Mouse (Mus musculus): ENCODE measurements around the gene Mapkapk2. TPM values are rescaled to one million over a fixed set of nuclear protein-coding genes. Genes with fewer than 3 reads are reported as not detected.
A peak's percentile ranks its signal among the peaks of the same experiment; 100 is the strongest.

The Mapkapk2 gene
- polyA plus RNA-seq, 1 experiment from 2014 or later: 22.5 TPM

DNA sequence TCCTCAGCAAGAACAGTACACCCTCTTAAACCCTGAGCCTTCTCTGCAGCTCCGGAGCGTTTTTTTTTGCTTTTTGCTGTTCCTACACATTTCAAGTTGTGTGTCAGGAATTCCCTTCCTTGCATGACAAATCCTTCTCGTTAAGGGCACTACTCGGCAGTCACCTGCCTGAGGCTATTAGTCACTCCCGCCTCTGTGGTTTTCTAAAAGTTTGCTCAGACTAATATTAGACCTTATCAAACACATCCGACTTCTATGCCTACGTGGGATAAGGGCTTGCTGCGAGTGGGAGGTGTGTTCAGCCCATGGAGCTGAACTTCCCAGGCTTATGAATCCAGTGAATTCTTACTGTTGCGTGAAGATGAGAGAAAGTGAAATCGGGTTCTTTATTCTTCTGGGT lies 20.9 kb upstream of the Mapkapk2 start:
- Histone ChIP-seq H3K27ac (no peak overlapping the region), H3K9ac (no peak overlapping the region), H3K4me3 (replicated peaks; ENCODE audit: low read length) (no peak overlapping the region), H3K36me3 (replicated peaks; ENCODE audit: control insufficient read depth, insufficient read depth) (no peaks in the 10 kb centered on the region), H3K9me3 (ENCODE audit: control insufficient read depth, low read length) (no peaks in the 10 kb centered on the region), H3K27me3 (ENCODE audit: control insufficient read depth, insufficient read depth, low read length) (no peaks in the 10 kb centered on the region), H3K4me2 (replicated peaks) (no peak overlapping the region), H3K4me1 (replicated peaks; ENCODE audit: control insufficient read depth, insufficient read depth, low read length) (no peaks in the 10 kb centered on the region)
- ATAC-seq (ENCODE audit: low FRiP score) (no peak), DNase-seq (ENCODE audit: low spot score) (no peak)
- WGBS: 79% methylated on average over 10 of the region's 10 CpGs

GRCm38 (mm10) chr1:131116430-131117011 lies 18.9 kb upstream of the Mapkapk2 start:
- Histone ChIP-seq H3K4me1 (replicated peaks; ENCODE audit: control insufficient read depth, insufficient read depth, low read length) (no peaks in the 10 kb centered on the region), H3K4me2 (replicated peaks) (0 out of 2 replicates have a peak overlapping the region, but pooled peaks have one; percentile 24), H3K9ac (no peak overlapping the region), H3K27ac (peak overlapping the region; percentile 68), H3K4me3 (replicated peaks; ENCODE audit: low read length) (no peak overlapping the region), H3K9me3 (ENCODE audit: control insufficient read depth, low read length) (no peaks in the 10 kb centered on the region), H3K36me3 (replicated peaks; ENCODE audit: control insufficient read depth, insufficient read depth) (no peaks in the 10 kb centered on the region), H3K27me3 (ENCODE audit: control insufficient read depth, insufficient read depth, low read length) (no peaks in the 10 kb centered on the region)
- WGBS: 37% methylated on average over 13 of the region's 13 CpGs
- ATAC-seq (ENCODE audit: low FRiP score) (0 out of 2 replicates have a peak, but pooled peaks have one; percentile 46), DNase-seq (ENCODE audit: low spot score) (peak; percentile 29)

DNA sequence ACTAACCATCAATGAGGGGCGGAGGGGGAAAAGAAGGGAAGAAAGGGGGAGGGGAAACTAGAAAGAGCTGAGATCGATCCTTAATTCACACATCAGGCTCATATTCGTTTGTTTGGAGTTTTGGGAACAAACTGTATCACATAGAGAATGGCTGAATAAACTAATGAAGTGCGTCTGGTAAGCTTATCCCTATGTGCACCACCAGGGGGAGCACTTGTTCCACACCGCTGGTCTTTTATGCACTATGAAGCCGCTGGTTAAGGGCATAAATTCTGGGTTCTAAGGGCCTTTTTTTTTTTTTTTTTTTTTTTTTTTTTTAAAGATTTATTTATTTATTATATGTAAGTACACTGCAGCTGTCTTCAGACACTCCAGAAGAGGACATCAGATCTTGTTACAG lies 18.3 kb upstream of the Mapkapk2 start:
- Histone ChIP-seq H3K27ac (no peak overlapping the region), H3K4me3 (replicated peaks; ENCODE audit: low read length) (no peak overlapping the region), H3K4me1 (replicated peaks; ENCODE audit: control insufficient read depth, insufficient read depth, low read length) (no peaks in the 10 kb centered on the region), H3K9ac (no peak overlapping the region), H3K9me3 (ENCODE audit: control insufficient read depth, low read length) (no peaks in the 10 kb centered on the region), H3K4me2 (replicated peaks) (no peak overlapping the region), H3K27me3 (ENCODE audit: control insufficient read depth, insufficient read depth, low read length) (no peaks in the 10 kb centered on the region), H3K36me3 (replicated peaks; ENCODE audit: control insufficient read depth, insufficient read depth) (no peaks in the 10 kb centered on the region)
- ATAC-seq (ENCODE audit: low FRiP score) (no peak), DNase-seq (ENCODE audit: low spot score) (peak; percentile 86)
- WGBS: 17% methylated on average over 6 of the region's 6 CpGs

GRCm38 (mm10) chr1:131112576-131112975 lies 14.9 kb upstream of the Mapkapk2 start:
- Histone ChIP-seq H3K4me3 (replicated peaks; ENCODE audit: low read length) (no peak overlapping the region), H3K9me3 (ENCODE audit: control insufficient read depth, low read length) (no peaks in the 10 kb centered on the region), H3K4me1 (replicated peaks; ENCODE audit: control insufficient read depth, insufficient read depth, low read length) (no peaks in the 10 kb centered on the region), H3K27me3 (ENCODE audit: control insufficient read depth, insufficient read depth, low read length) (no peaks in the 10 kb centered on the region), H3K4me2 (replicated peaks) (no peak overlapping the region), H3K9ac (no peak overlapping the region), H3K36me3 (replicated peaks; ENCODE audit: control insufficient read depth, insufficient read depth) (no peaks in the 10 kb centered on the region), H3K27ac (no peak overlapping the region)
- ATAC-seq (ENCODE audit: low FRiP score): no peak
- DNase-seq (ENCODE audit: low spot score): no peak
- WGBS: 49% methylated on average over 6 of the region's 6 CpGs

- ATAC-seq (ENCODE audit: low FRiP score): no peak
These were observed 13.0 kb upstream of the Mapkapk2 start for GRCm38 (mm10) chr1:131110525-131111106.

GRCm38 (mm10) chr1:131107575-131108308 lies 10.1 kb upstream of the Mapkapk2 start:
- Histone ChIP-seq H3K4me3 (replicated peaks; ENCODE audit: low read length) (no peak overlapping the region), H3K9me3 (ENCODE audit: control insufficient read depth, low read length) (no peaks in the 10 kb centered on the region), H3K36me3 (replicated peaks; ENCODE audit: control insufficient read depth, insufficient read depth) (no peaks in the 10 kb centered on the region), H3K4me1 (replicated peaks; ENCODE audit: control insufficient read depth, insufficient read depth, low read length) (no peaks in the 10 kb centered on the region), H3K9ac (no peak overlapping the region), H3K4me2 (replicated peaks) (no peak overlapping the region), H3K27ac (no peak overlapping the region), H3K27me3 (ENCODE audit: control insufficient read depth, insufficient read depth, low read length) (no peaks in the 10 kb centered on the region)
- no peak for DNase-seq (ENCODE audit: low spot score)
- 70% methylated on average over 10 of the region's 10 CpGs for WGBS
- no peak for ATAC-seq (ENCODE audit: low FRiP score)

More at GRCm38 (mm10) chr1:131110525-131111106, 13.0 kb upstream of the Mapkapk2 start:
- Histone ChIP-seq H3K4me2 (replicated peaks) (no peak overlapping the region), H3K27ac (no peak overlapping the region), H3K36me3 (replicated peaks; ENCODE audit: control insufficient read depth, insufficient read depth) (no peaks in the 10 kb centered on the region), H3K9me3 (ENCODE audit: control insufficient read depth, low read length) (no peaks in the 10 kb centered on the region), H3K4me1 (replicated peaks; ENCODE audit: control insufficient read depth, insufficient read depth, low read length) (no peaks in the 10 kb centered on the region), H3K27me3 (ENCODE audit: control insufficient read depth, insufficient read depth, low read length) (no peaks in the 10 kb centered on the region), H3K9ac (no peak overlapping the region), H3K4me3 (replicated peaks; ENCODE audit: low read length) (no peak overlapping the region)
- 82% methylated on average over 12 of the region's 12 CpGs for WGBS
- DNase-seq (ENCODE audit: low spot score): no peak

- Histone ChIP-seq H3K4me2 (replicated peaks) (no peak overlapping the region), H3K9me3 (ENCODE audit: control insufficient read depth, low read length) (no peaks in the 10 kb centered on the region)
These were observed 6.3 kb upstream of the Mapkapk2 start for GRCm38 (mm10) chr1:131103776-131104424.

DNA sequence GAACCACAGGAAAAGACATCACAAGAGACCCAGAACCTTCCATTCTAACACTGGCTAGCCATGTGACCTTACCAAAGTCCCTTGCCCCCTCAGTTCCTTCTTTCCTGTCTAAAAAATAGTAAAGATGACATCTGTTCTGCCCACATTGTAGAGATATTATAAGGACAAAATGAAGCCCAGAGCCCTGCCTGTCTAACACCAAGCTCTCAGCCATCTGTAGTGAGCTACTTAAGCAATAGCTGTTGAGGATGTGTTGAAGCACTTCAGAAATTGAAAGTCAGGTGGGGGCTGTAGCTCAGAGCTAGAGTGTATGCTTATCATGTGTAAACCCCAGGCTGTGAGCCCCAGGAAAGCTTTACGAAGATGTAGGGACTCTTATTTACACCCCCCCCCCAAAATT lies 3.2 kb upstream of the Mapkapk2 start:
- H3K4me3 ChIP-seq (replicated peaks; ENCODE audit: low read length): no peak overlapping the region
- no peaks in the 10 kb centered on the region for H3K9me3 ChIP-seq (ENCODE audit: control insufficient read depth, low read length)
- DNase-seq (ENCODE audit: low spot score): no peak
- H3K4me1 ChIP-seq (replicated peaks; ENCODE audit: control insufficient read depth, insufficient read depth, low read length): peaks cover 10% of the 10 kb centered on the region
- no peak overlapping the region for H3K27ac ChIP-seq
- no peaks in the 10 kb centered on the region for H3K36me3 ChIP-seq (replicated peaks; ENCODE audit: control insufficient read depth, insufficient read depth)
- WGBS: 72% methylated on average over 1 of the region's 1 CpGs
- H3K27me3 ChIP-seq (ENCODE audit: control insufficient read depth, insufficient read depth, low read length): no peaks in the 10 kb centered on the region
- no peak for ATAC-seq (ENCODE audit: low FRiP score)
- H3K9ac ChIP-seq: no peak overlapping the region
- no peak overlapping the region for H3K4me2 ChIP-seq (replicated peaks)

More at GRCm38 (mm10) chr1:131103776-131104424, 6.3 kb upstream of the Mapkapk2 start:
- Histone ChIP-seq H3K4me3 (replicated peaks; ENCODE audit: low read length) (no peak overlapping the region), H3K9ac (no peak overlapping the region), H3K27me3 (ENCODE audit: control insufficient read depth, insufficient read depth, low read length) (no peaks in the 10 kb centered on the region), H3K36me3 (replicated peaks; ENCODE audit: control insufficient read depth, insufficient read depth) (no peaks in the 10 kb centered on the region), H3K27ac (no peak overlapping the region), H3K4me1 (replicated peaks; ENCODE audit: control insufficient read depth, insufficient read depth, low read length) (no peaks in the 10 kb centered on the region)
- WGBS: 82% methylated on average over 10 of the region's 10 CpGs
- ATAC-seq (ENCODE audit: low FRiP score) (no peak), DNase-seq (ENCODE audit: low spot score) (no peak)

Data from hindbrain, embryonic 14.5 days (tissue).